Mouse (Mus musculus) hindbrain, postnatal 0 days (tissue): ENCODE data around the gene Baiap2. TPM values are rescaled to one million over a fixed set of nuclear protein-coding genes. Genes with fewer than 3 reads are reported as not detected.

Experiments used
- ATAC-seq: fragments of 200-750 bp; cut with Nextera tagmentation; 2 replicates; pipeline ENCODE4 v1.8.0; 2017; ENCODE audit warnings: mild to moderate bottlenecking, moderate TSS enrichment, moderate library complexity
- DNase-seq: peaks from one replicate; pipeline ENCODE4 v3.0.0-alpha.2; 2015; ENCODE audit warnings: low spot score
- H3K27ac ChIP-seq: fragments of 300-500 bp; sonication (generic); 2 replicates; pipeline ENCODE4 v1.5.1; 2014; ENCODE audit warnings: mild to moderate bottlenecking
- H3K27me3 ChIP-seq: fragments of 300-500 bp; sonication (generic); 2 replicates; pipeline ENCODE4 v1.6.1; 2014; ENCODE audit warnings: low read length, mixed read lengths; ENCODE audit not compliant: insufficient read depth
- H3K36me3 ChIP-seq: fragments of 300-500 bp; sonication (generic); 2 replicates; pipeline ENCODE4 v1.6.1; 2014; ENCODE audit warnings: low read length, mixed read lengths; ENCODE audit not compliant: insufficient read depth
- H3K4me1 ChIP-seq: fragments of 300-500 bp; sonication (generic); 2 replicates; pipeline ENCODE4 v1.6.1; 2014; ENCODE audit warnings: antibody characterized with exemption, low read length, mixed read lengths; ENCODE audit not compliant: insufficient read depth
- H3K4me2 ChIP-seq: fragments of 300-500 bp; sonication (generic); 2 replicates; pipeline ENCODE4 v1.6.1; 2014; ENCODE audit warnings: low read depth, mild to moderate bottlenecking, low read length, moderate library complexity, mixed read lengths
- H3K4me3 ChIP-seq: fragments of 300-500 bp; sonication (generic); 2 replicates; pipeline ENCODE4 v1.5.1; 2014; ENCODE audit warnings: low read length
- H3K9ac ChIP-seq: fragments of 300-500 bp; sonication (generic); replicated peaks from 2 replicates; pipeline ENCODE4 v1.6.1; 2014; ENCODE audit warnings: mild to moderate bottlenecking, low read length, moderate library complexity, mixed read lengths
- H3K9me3 ChIP-seq: fragments of 300-500 bp; sonication (generic); 2 replicates; pipeline ENCODE4 v1.6.1; 2016; ENCODE audit warnings: low read length, mixed read lengths
- CTCF ChIP-seq: IDR thresholded peaks from 2 replicates; pipeline ENCODE4 v1.5.1; 2016; ENCODE audit warnings: antibody characterized with exemption, control low read depth, low read depth
- WGBS: fragments of 180-500 bp; shearing (Covaris S2); extraction: QIAGEN DNeasy Blood & Tissue Kit; methylation state at CpG from one replicate; pipeline ENCODE4 v1.1.7; 2014; 5-methylcytosine and 5-hydroxymethylcytosine counted together
- microRNA counts: library from miRNA; unstranded; fragments of <30 nt; microRNA quantifications from one replicate; lab custom pipeline; 2015
- microRNA-seq, 2 experiments: library from miRNA; unstranded; fragments of <30 nt; microRNA quantifications; one replicate each; pipeline ENCODE4; 2016
- polyA plus RNA-seq: library from polyadenylated mRNA; unstranded; fragments of >200 nt; fragmentation: Nextera tagmentation; extraction: Ambion mirVana; gene quantifications from 2 replicates; pipeline ENCODE4 v1.2.1, GENCODE M21; 2015
- total RNA-seq: library from RNA; depleted of rRNA; stranded (reverse); fragments of >200 nt; gene quantifications from 2 replicates; pipeline ENCODE4 v1.2.3, GENCODE M21; 2014; rRNA removed

Baiap2 gene
- total and polyA plus RNA-seq, 2 experiments from 2014 or later, result 30.8 to 62.4 TPM

- no peaks in the 10 kb centered on the region for H3K27me3 ChIP-seq
- ATAC-seq, result no peak
- no peak overlapping the region for H3K4me3 ChIP-seq
- no peak for DNase-seq
- H3K9ac ChIP-seq, result no peak overlapping the region
- no peaks in the 10 kb centered on the region for H3K9me3 ChIP-seq
- H3K36me3 ChIP-seq, result no peaks in the 10 kb centered on the region
- H3K4me2 ChIP-seq, result no peak overlapping the region
- peaks cover 22% of the 10 kb centered on the region for H3K4me1 ChIP-seq
- 78% methylated on average over 8 of the region's 8 CpGs for WGBS
- no peak for TF ChIP-seq CTCF
- no peak overlapping the region; the same call in 1 of the 2 replicates for H3K27ac ChIP-seq
Measured at GRCm38 (mm10) chr11:120049067-120049466, 106.5 kb downstream of the Baiap2 start.

DNA sequence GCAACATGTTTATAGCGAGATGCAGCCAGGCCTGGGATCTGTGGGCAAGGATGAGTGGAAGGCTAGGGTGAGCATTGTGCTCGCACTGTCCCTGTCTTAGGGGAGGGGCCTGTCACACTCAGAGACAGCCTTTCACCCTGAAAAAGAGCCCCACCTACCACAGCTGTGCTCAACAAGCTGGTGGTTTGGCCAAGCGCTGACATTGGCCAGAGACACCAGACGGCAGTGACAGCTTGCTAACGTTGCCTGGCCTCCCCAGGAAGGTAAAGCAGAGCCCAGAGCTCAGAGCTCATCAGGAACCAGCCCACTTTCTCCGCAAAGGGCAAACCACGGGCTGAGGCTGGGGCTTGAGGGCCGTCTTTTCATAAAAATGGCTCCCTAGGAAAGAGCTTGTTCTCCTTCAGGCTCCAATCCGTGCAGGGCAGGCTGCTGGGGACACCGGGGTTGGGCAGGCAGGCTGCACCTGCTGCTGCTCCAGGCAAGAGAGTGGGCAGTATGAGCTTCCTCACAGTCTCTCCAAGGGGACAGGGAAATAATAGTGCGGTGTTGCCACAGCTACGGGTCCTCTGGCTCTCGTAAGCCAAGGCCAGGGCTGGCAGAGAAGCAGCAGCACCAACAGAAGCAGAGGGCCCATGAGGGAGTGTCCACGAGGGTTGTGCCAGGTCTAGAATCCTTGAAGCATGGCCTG is 108.7 kb downstream of the Baiap2 start:
- no peak for TF ChIP-seq CTCF
- Histone ChIP-seq H3K36me3 (no peaks in the 10 kb centered on the region), H3K9ac (peak overlapping the region; percentile 35), H3K4me1 (peaks cover 9% of the 10 kb centered on the region; the same call in 1 of the 2 replicates), H3K9me3 (no peaks in the 10 kb centered on the region), H3K4me3 (no peak overlapping the region), H3K4me2 (peak overlapping the region; percentile 2; the same call in 1 of the 2 replicates), H3K27ac (peak overlapping the region; percentile 79), H3K27me3 (no peaks in the 10 kb centered on the region)
- ATAC-seq (peak; percentile 67), DNase-seq (peak; percentile 81)
- WGBS, result 23% methylated on average over 14 of the region's 14 CpGs

DNA sequence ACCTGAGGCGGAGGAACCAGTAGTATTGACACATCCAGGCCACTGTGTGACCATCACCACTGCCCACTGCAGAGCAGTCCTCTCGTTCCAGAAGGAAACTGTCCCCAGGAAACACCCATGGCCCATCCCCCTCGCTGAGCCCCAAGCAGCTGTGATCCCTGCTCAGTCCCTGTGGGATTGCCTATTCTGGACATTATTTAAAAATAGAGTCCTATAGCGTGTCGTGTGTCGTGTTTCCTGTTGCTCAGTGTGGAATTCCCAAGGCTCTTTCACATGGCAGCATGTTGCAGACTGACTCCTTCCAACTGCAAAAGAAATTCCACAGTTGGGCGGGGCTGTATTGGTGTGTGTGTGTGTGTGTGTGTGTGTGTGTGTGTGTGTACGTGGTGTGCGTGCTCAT is 109.7 kb downstream of the Baiap2 start:
- Histone ChIP-seq H3K4me1 (peaks cover 9% of the 10 kb centered on the region; the same call in 1 of the 2 replicates), H3K4me3 (no peak overlapping the region), H3K9me3 (no peaks in the 10 kb centered on the region), H3K4me2 (no peak overlapping the region), H3K36me3 (no peaks in the 10 kb centered on the region), H3K9ac (no peak overlapping the region), H3K27ac (peak overlapping the region; percentile 79; the same call in 1 of the 2 replicates), H3K27me3 (no peaks in the 10 kb centered on the region)
- whole genome bisulfite sequencing, result 64% methylated on average over 9 of the region's 9 CpGs
- TF ChIP-seq CTCF, result no peak
- no peak for DNase-seq
- ATAC-seq, result no peak

DNA sequence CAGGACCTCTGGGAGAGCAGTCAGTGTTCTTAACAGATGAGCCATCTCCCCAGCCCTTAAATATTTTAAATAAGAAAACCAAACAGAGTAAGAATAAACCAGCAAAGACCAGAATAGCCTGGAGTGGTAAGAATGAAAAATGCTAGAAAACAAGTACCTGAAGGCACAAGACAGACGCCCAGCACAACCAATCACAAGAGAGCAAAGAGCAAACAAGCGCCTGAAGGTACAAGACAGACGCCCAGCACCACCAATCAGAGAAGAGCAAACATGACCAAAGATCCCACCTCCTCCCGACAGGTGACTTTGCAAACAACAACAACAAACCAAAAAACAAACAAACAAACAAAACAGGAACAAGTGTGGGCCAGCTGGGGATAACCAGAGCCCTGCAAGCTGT is 111.3 kb downstream of the Baiap2 start:
- 82% methylated on average over 4 of the region's 4 CpGs for WGBS
- Histone ChIP-seq H3K9me3 (no peaks in the 10 kb centered on the region), H3K4me2 (no peak overlapping the region), H3K4me1 (peaks cover 3% of the 10 kb centered on the region; the same call in 1 of the 2 replicates), H3K27ac (no peak overlapping the region), H3K27me3 (no peaks in the 10 kb centered on the region), H3K36me3 (no peaks in the 10 kb centered on the region), H3K9ac (no peak overlapping the region), H3K4me3 (no peak overlapping the region)
- TF ChIP-seq CTCF, result no peak
- no peak for DNase-seq
- no peak for ATAC-seq

DNA sequence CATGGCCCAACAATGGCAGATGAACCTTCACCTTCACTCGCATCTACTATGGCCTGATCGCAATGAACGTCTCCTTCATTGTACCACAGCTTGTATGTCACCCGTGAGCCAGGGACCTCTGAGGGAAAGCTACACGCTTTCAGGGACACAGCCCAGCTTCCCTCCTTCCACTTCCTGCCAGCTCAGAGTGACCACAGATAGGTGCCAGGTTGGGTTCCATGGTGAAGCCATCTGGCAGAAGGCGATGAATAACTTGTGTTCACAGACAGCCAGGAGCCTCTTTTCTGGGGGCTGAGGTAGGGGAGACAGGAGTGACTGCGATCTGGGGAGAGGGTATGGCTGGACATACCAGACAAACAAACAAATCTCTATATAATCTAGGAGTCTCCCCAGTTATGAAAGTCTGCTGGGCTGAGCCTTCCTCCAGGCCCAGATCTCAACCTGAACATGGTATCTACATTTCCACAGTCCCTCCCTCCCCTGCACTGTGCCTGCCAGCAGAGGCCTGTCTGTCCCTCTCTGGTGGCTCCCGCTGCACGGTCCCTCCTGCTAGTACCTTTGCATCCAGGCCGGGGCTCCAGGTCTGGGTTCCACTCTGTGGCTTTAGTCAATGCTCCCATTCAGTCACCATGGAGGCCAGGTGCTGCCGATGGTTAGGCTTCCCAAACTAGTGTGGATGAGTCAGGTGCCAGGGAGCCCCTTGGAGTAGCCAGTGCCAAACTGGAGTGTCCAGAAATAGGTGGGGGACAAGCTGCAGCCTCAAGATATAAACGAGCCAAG is 113.6 kb downstream of the Baiap2 start:
- no peak for ATAC-seq
- Histone ChIP-seq H3K27me3 (no peaks in the 10 kb centered on the region), H3K4me2 (no peak overlapping the region), H3K4me3 (no peak overlapping the region), H3K4me1 (0 out of 2 replicates have a peak, but pooled peaks cover 4% of the 10 kb centered on the region), H3K9me3 (no peaks in the 10 kb centered on the region), H3K36me3 (no peaks in the 10 kb centered on the region), H3K27ac (no peak overlapping the region), H3K9ac (no peak overlapping the region)
- WGBS, result 79% methylated on average over 12 of the region's 12 CpGs
- no peak for DNase-seq
- TF ChIP-seq CTCF, result no peak

MicroRNA genes within 50 kb of the gene (microRNA counts, 519-probe panel; counts per million panel counts)
- microRNA mmu-miR-338-3p (lab: Ali Mortazavi, UCI), result 3,849 counts per million, percentile 67 among the panel's probes with 10 or more counts
- 1,283 counts per million, percentile 16 among the panel's probes with 10 or more counts for microRNA mmu-miR-338-5p (lab: Ali Mortazavi, UCI)

Small RNA genes within 50 kb of the gene (microRNA-seq; reads per million reads assigned to microRNA genes)
- 0 reads per million in 2 experiments for gene Mir3065
- gene Mir338, result 0 reads per million in 2 experiments

Other genes starting within 250 kb of the Baiap2 start
- gene Chmp6, start 29.3 kb upstream of the Baiap2 start, total RNA-seq, result 102 and 117 TPM in 2 replicates
- gene Chmp6, start 29.3 kb upstream of the Baiap2 start, polyA plus RNA-seq, result 115 and 118 TPM in 2 replicates
- gene Aatk, start 104.4 kb downstream of the Baiap2 start, total RNA-seq, result 161 and 184 TPM in 2 replicates
- gene Aatk, start 104.4 kb downstream of the Baiap2 start, polyA plus RNA-seq, result 33.3 and 35.5 TPM in 2 replicates
- gene Cep131, start 144.1 kb downstream of the Baiap2 start, total RNA-seq, result 18.5 and 18.7 TPM in 2 replicates
- gene Cep131, start 144.1 kb downstream of the Baiap2 start, polyA plus RNA-seq, result 23.3 and 26.4 TPM in 2 replicates
- gene Tepsin, start 156.0 kb downstream of the Baiap2 start, total RNA-seq, result 30.6 and 31.6 TPM in 2 replicates
- 13.8 and 14.8 TPM in 2 replicates for gene Tepsin, start 156.0 kb downstream of the Baiap2 start, polyA plus RNA-seq
- gene Ndufaf8, start 156.2 kb downstream of the Baiap2 start, total RNA-seq, result 56.1 and 82.6 TPM in 2 replicates
- 62.7 and 70.2 TPM in 2 replicates for gene Ndufaf8, start 156.2 kb downstream of the Baiap2 start, polyA plus RNA-seq
- 167 and 178 TPM in 2 replicates for gene Slc38a10, start 208.6 kb downstream of the Baiap2 start, total RNA-seq
- 95.9 and 101 TPM in 2 replicates for gene Slc38a10, start 208.6 kb downstream of the Baiap2 start, polyA plus RNA-seq